ENCODE assay signal across 8 mouse cellular contexts in the genomic region with DNA sequence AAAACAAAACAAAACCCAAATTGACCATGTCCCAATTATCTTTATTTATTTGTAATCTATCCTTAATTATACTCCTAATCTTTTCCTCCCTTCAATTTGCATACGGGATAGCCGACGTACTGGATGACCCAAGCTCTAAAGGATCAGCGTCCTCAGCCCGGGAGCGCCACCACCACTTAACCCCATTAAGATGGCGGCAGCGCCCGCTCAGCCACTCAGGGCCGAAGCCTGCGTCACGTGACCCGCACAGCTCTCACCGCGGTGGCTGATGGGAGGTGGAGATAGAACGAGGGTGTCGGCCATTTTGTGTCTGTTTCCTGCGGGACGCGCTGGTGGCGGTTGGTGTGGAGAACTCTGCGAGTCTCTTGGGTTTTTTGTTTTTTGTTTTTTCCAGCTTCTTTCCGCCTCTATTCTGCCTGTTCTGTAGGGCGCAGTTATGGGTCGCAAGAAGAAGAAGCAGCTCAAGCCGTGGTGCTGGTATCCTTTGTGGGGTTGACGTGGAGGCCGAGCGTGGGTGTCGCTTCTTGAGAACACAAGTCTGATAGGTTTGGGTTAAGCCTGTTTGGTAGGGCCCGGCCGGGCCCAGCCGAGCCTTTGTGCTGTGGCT. TPM values are rescaled to one million over a fixed set of nuclear protein-coding genes. Genes with fewer than 3 reads are reported as not detected.
DNase-seq lines count a peak whose midpoint lies in the region; ATAC-seq lines count a peak whose summit lies in the region.

A gene (plus strand): TSS at position 261 of the 607 bp plus-strand sequence.

- peak; percentile 97 to 99 for DNase-seq in adrenal gland, adult (ENCODE audit: inconsistent age in 2 of 2, low spot score in 1 of 2)
- peak; percentile 98 for DNase-seq in embryo, embryonic 10.5 days (ENCODE audit: low spot score)
- peak; percentile 99 for DNase-seq in gastrocnemius, postnatal 14 days
- peak; percentile 98 to 99 for DNase-seq in left cerebral cortex, postnatal 10 days (ENCODE audit: extremely low spot score in 1 of 2, low spot score in 2 of 2)
- DNase-seq in right cerebral cortex, postnatal 25 days = peak; percentile 98
- peak; percentile 95 to 98 for DNase-seq in urinary bladder, postnatal 4 days (ENCODE audit: low spot score in 2 of 2)

- peak; percentile 86 for ATAC-seq in inflammation-experienced regulatory T-cells, adult 6 months
- ATAC-seq in megakaryocyte-erythroid progenitor cell, adult 5-6 weeks (replicated peaks; ENCODE audit: low FRiP score, low TSS enrichment, poor library complexity, severe bottlenecking) = peak; percentile 86

- intact Hi-C loops in gastrocnemius, postnatal 14 days (cut with DNase I; ENCODE audit: low total_unique reads) = no loop called here
- intact Hi-C loops in left cerebral cortex, postnatal 10 days (cut with DNase I) = no loop called here

RNA-seq across cellular contexts. Expression of the gene that starts here (rescaled TPM):
- 10 to 100 TPM; 61.4 to 64.0 TPM for total RNA-seq in gastrocnemius, postnatal 14 days (2021)
- 100 to 1,000 TPM; 288 to 361 (median 313) TPM for polyA plus RNA-seq in inflammation-experienced regulatory T-cells, adult 6 months (2017; shearing (Covaris generic))
- total RNA-seq in left cerebral cortex, postnatal 10 days (2021) = 100 to 1,000 TPM; 146 to 149 TPM
- 282 and 353 TPM in 2 replicates for total RNA-seq in megakaryocyte-erythroid progenitor cell, adult 5-6 weeks (2014; fragmentation: Nextera tagmentation)
- total RNA-seq in megakaryocyte-erythroid progenitor cell, adult 5-6 weeks (2017) = 264 and 290 TPM in 2 replicates

Comparison
In these comparisons a context has a peak if more than half of its experiments do, and no peak if none do; other contexts are left out.
1. Peak in every context shown above with its lines: DNase-seq and ATAC-seq.